Mouse (Mus musculus) forebrain, embryonic 13.5 days (tissue): ENCODE results near the gene Ankrd13b. TPM values are rescaled to one million over a fixed set of nuclear protein-coding genes. Genes with fewer than 3 reads are reported as not detected.

Experiments
- ATAC-seq: fragments of 200-750 bp; cut with Nextera tagmentation; 2 replicates; pipeline ENCODE4 v1.8.0; 2017
- H3K27ac ChIP-seq: fragments of 300-500 bp; sonication (generic); 2 replicates; pipeline ENCODE4 v1.5.1; 2015; ENCODE audit warnings: inconsistent platforms, mild to moderate bottlenecking, moderate library complexity
- H3K27me3 ChIP-seq: fragments of 300-500 bp; sonication (generic); 2 replicates; pipeline ENCODE4 v1.6.1; 2015; ENCODE audit warnings: mild to moderate bottlenecking, inconsistent platforms
- H3K36me3 ChIP-seq: fragments of 300-500 bp; sonication (generic); 2 replicates; pipeline ENCODE4 v1.6.1; 2015; ENCODE audit warnings: mild to moderate bottlenecking, inconsistent platforms; ENCODE audit not compliant: poor library complexity, severe bottlenecking
- H3K4me1 ChIP-seq: fragments of 300-500 bp; sonication (generic); 2 replicates; pipeline ENCODE4 v1.6.1; 2015; ENCODE audit warnings: inconsistent platforms
- H3K4me2 ChIP-seq: fragments of 300-500 bp; sonication (generic); 2 replicates; pipeline ENCODE4 v1.6.1; 2015; ENCODE audit warnings: inconsistent platforms, mild to moderate bottlenecking, moderate library complexity
- H3K4me3 ChIP-seq: fragments of 300-500 bp; sonication (generic); 2 replicates; pipeline ENCODE4 v1.5.1; 2015; ENCODE audit warnings: mild to moderate bottlenecking, inconsistent platforms
- H3K9ac ChIP-seq: fragments of 300-500 bp; sonication (generic); 2 replicates; pipeline ENCODE4 v1.6.1; 2015; ENCODE audit warnings: mild to moderate bottlenecking, inconsistent platforms
- H3K9me3 ChIP-seq: fragments of 300-500 bp; sonication (generic); replicated peaks from 2 replicates; pipeline ENCODE4 v1.6.1; 2016; ENCODE audit warnings: inconsistent platforms
- WGBS: fragments of 180-500 bp; shearing (Covaris S2); methylation state at CpG from one replicate; pipeline ENCODE4 v1.1.7; 2015; 5-methylcytosine and 5-hydroxymethylcytosine counted together
- polyA plus RNA-seq: library from polyadenylated mRNA; unstranded; fragments of >200 nt; fragmentation: Nextera tagmentation; extraction: Ambion mirVana; gene quantifications from 2 replicates; pipeline ENCODE4 v1.2.1, GENCODE M21; 2015

Gene Ankrd13b
- polyA plus RNA-seq, 1 experiment from 2014 or later, result 18.0 TPM

- peak overlapping the region; percentile 99; the same call in 1 of the 2 replicates for H3K4me2 ChIP-seq
- H3K4me1 ChIP-seq, result peaks cover 70% of the 10 kb centered on the region
- H3K9me3 ChIP-seq, result no peaks in the 10 kb centered on the region
- H3K9ac ChIP-seq, result peak overlapping the region; percentile 98; the same call in 1 of the 2 replicates
- no peaks in the 10 kb centered on the region for H3K27me3 ChIP-seq
- no peak overlapping the region; the same call in 1 of the 2 replicates for H3K27ac ChIP-seq
- no peak for ATAC-seq
- peaks cover 20% of the 10 kb centered on the region for H3K36me3 ChIP-seq
- H3K4me3 ChIP-seq, result no peak overlapping the region
Observed at GRCm38 (mm10) chr11:77495507-77495906, 6.0 kb upstream of the Ankrd13b start.

GRCm38 (mm10) chr11:77494782-77495181 lies 5.3 kb upstream of the Ankrd13b start:
- no peak for ATAC-seq
- Histone ChIP-seq H3K4me1 (peaks cover 73% of the 10 kb centered on the region), H3K27me3 (no peaks in the 10 kb centered on the region), H3K4me2 (peak overlapping the region; percentile 99), H3K4me3 (peak overlapping the region; percentile 97), H3K27ac (0 out of 2 replicates have a peak overlapping the region, but pooled peaks have one; percentile 15), H3K9me3 (no peaks in the 10 kb centered on the region), H3K36me3 (peaks cover 13% of the 10 kb centered on the region), H3K9ac (peak overlapping the region; percentile 98)
- WGBS, result 77% methylated on average over 6 of the region's 6 CpGs

- no peak for ATAC-seq
- 35% methylated on average over 4 of the region's 4 CpGs for WGBS
- Histone ChIP-seq H3K27ac (peak overlapping the region; percentile 85), H3K9me3 (no peaks in the 10 kb centered on the region), H3K4me2 (peak overlapping the region; percentile 99), H3K27me3 (no peaks in the 10 kb centered on the region), H3K9ac (peak overlapping the region; percentile 98), H3K36me3 (peaks cover 8% of the 10 kb centered on the region), H3K4me3 (peak overlapping the region; percentile 97), H3K4me1 (peaks cover 73% of the 10 kb centered on the region)
Observed at GRCm38 (mm10) chr11:77494344-77494676, 4.8 kb upstream of the Ankrd13b start.

GRCm38 (mm10) chr11:77493512-77494343 lies 4.2 kb upstream of the Ankrd13b start, which contains the start of gene Git1:
TSS of gene Git1 (plus strand) at chr11:77493562.
- H3K4me1 ChIP-seq, result peaks cover 76% of the 10 kb centered on the region
- no peak for ATAC-seq
- H3K4me3 ChIP-seq, result peak within 1 kb of the TSS; percentile 97
- H3K27me3 ChIP-seq, result no peaks in the 10 kb centered on the region
- WGBS, result 1% methylated on average over 29 of the region's 74 CpGs
- H3K9me3 ChIP-seq, result no peaks in the 10 kb centered on the region
- H3K4me2 ChIP-seq, result peak within 1 kb of the TSS; percentile 99
- H3K9ac ChIP-seq, result peak within 1 kb of the TSS; percentile 98
- H3K27ac ChIP-seq, result peak within 1 kb of the TSS; percentile 85
- H3K36me3 ChIP-seq, result 0 out of 2 replicates have a peak, but pooled peaks cover 3% of the 10 kb centered on the region

- Histone ChIP-seq H3K27me3 (no peaks in the 10 kb centered on the region), H3K4me3 (peak overlapping the region; percentile 97), H3K4me1 (peaks cover 77% of the 10 kb centered on the region), H3K4me2 (peak overlapping the region; percentile 99), H3K9me3 (no peaks in the 10 kb centered on the region), H3K36me3 (no peaks in the 10 kb centered on the region), H3K9ac (peak overlapping the region; percentile 98), H3K27ac (peak overlapping the region; percentile 83)
- under 1% methylated on average over 28 of the region's 32 CpGs for WGBS
- ATAC-seq, result peak; percentile 76
Observed at GRCm38 (mm10) chr11:77492911-77493332, 3.4 kb upstream of the Ankrd13b start.

GRCm38 (mm10) chr11:77492311-77492871 lies 2.9 kb upstream of the Ankrd13b start:
- Histone ChIP-seq H3K9ac (peak overlapping the region; percentile 98), H3K36me3 (no peaks in the 10 kb centered on the region), H3K4me1 (peaks cover 77% of the 10 kb centered on the region), H3K4me2 (peak overlapping the region; percentile 99), H3K4me3 (peak overlapping the region; percentile 97), H3K27me3 (no peaks in the 10 kb centered on the region), H3K27ac (peak overlapping the region; percentile 83), H3K9me3 (no peaks in the 10 kb centered on the region)
- no peak for ATAC-seq
- under 1% methylated on average over 18 of the region's 18 CpGs for WGBS

- Histone ChIP-seq H3K36me3 (no peaks in the 10 kb centered on the region), H3K27ac (peak overlapping the region; percentile 83), H3K27me3 (no peaks in the 10 kb centered on the region), H3K4me2 (peak overlapping the region; percentile 99), H3K4me1 (peaks cover 77% of the 10 kb centered on the region), H3K4me3 (peak overlapping the region; percentile 97), H3K9ac (peak overlapping the region; percentile 98), H3K9me3 (no peaks in the 10 kb centered on the region)
- ATAC-seq, result peak; percentile 59
- WGBS, result 1% methylated on average over 23 of the region's 23 CpGs
Observed at GRCm38 (mm10) chr11:77491502-77492291, 2.2 kb upstream of the Ankrd13b start.

GRCm38 (mm10) chr11:77491123-77491501 lies 1.6 kb upstream of the Ankrd13b start:
- ATAC-seq, result peak; percentile 75
- H3K4me1 ChIP-seq, result peaks cover 83% of the 10 kb centered on the region
- no peaks in the 10 kb centered on the region for H3K9me3 ChIP-seq
- under 1% methylated on average over 13 of the region's 13 CpGs for WGBS
- H3K27ac ChIP-seq, result peak overlapping the region; percentile 83
- H3K36me3 ChIP-seq, result no peaks in the 10 kb centered on the region
- H3K9ac ChIP-seq, result peak overlapping the region; percentile 98
- H3K4me2 ChIP-seq, result peak overlapping the region; percentile 99
- no peaks in the 10 kb centered on the region for H3K27me3 ChIP-seq
- peak overlapping the region; percentile 97 for H3K4me3 ChIP-seq

- Histone ChIP-seq H3K4me2 (peak overlapping the region; percentile 99), H3K4me1 (peaks cover 83% of the 10 kb centered on the region), H3K9me3 (no peaks in the 10 kb centered on the region), H3K36me3 (no peaks in the 10 kb centered on the region), H3K4me3 (peak overlapping the region; percentile 96), H3K27me3 (no peaks in the 10 kb centered on the region), H3K9ac (peak overlapping the region; percentile 98; the same call in 1 of the 2 replicates), H3K27ac (peak overlapping the region; percentile 92; the same call in 1 of the 2 replicates)
- WGBS, result 69% methylated on average over 6 of the region's 6 CpGs
- ATAC-seq, result no peak
Observed at GRCm38 (mm10) chr11:77490451-77490850, 973 bp upstream of the Ankrd13b start.

GRCm38 (mm10) chr11:77488771-77489581 lies 502 bp downstream of the Ankrd13b start:
- Histone ChIP-seq H3K4me3 (peak overlapping the region; percentile 96), H3K27ac (peak overlapping the region; percentile 92), H3K9ac (peak overlapping the region; percentile 98), H3K27me3 (no peaks in the 10 kb centered on the region), H3K4me2 (peak overlapping the region; percentile 99), H3K4me1 (peaks cover 78% of the 10 kb centered on the region), H3K9me3 (no peaks in the 10 kb centered on the region), H3K36me3 (no peaks in the 10 kb centered on the region)
- ATAC-seq, result no peak
- 1% methylated on average over 54 of the region's 55 CpGs for whole genome bisulfite sequencing

GRCm38 (mm10) chr11:77486798-77487197 lies 2.7 kb downstream of the Ankrd13b start:
- ATAC-seq, result peak; percentile 28; the same call in 1 of the 2 replicates
- Histone ChIP-seq H3K9me3 (no peaks in the 10 kb centered on the region), H3K27ac (peak overlapping the region; percentile 85), H3K27me3 (no peaks in the 10 kb centered on the region), H3K36me3 (peaks cover 4% of the 10 kb centered on the region; the same call in 1 of the 2 replicates), H3K4me1 (peaks cover 85% of the 10 kb centered on the region), H3K4me2 (peak overlapping the region; percentile 99), H3K4me3 (peak overlapping the region; percentile 96), H3K9ac (peak overlapping the region; percentile 98)
- 19% methylated on average over 5 of the region's 5 CpGs for WGBS
